Mouse (Mus musculus): ENCODE results near the gene Secisbp2l. TPM values are rescaled to one million over a fixed set of nuclear protein-coding genes. Genes with fewer than 3 reads are reported as not detected.

The Secisbp2l gene
- polyA plus RNA-seq, 1 experiment from 2014 or later = 16.1 TPM

DNA sequence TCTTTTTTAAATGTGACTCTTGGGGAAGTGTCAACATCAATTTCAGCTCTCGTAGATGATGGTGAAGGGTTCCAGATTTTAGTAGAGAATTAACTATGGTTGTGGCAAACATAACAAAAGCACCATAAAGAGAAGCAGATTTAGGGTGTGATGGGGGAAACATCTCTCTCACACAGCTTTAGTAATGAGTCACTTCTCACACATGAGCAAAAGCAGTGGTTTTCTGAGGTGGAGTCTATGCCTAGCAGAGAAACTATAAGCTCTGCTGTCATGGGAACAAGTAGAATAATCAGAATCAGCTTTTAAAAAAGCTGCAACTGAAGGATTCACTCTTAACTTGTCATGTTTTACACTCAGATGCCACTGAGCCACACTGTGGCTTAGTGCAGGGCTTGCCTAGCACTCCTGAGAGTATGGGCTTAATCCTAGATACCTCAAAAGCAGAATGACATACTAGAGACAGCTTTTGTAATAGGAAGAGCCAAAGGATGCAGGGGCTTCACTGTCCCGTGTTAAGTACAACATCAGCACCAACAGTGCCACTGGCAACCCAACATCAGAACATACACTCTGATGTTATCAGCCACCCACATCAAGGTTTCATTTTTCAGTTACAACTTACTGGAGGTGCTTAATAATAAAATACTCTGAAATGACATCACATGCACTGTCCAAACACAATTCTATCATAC is 47.2 kb downstream of the Secisbp2l start:
- Histone ChIP-seq H3K4me1 (ENCODE audit: control insufficient read depth, insufficient read depth, low read length) (0 out of 2 replicates have a peak, but pooled peaks cover 4% of the 10 kb centered on the region), H3K27me3 (ENCODE audit: control insufficient read depth, insufficient read depth, low read length) (no peaks in the 10 kb centered on the region), H3K27ac (ENCODE audit: low read length) (no peak overlapping the region), H3K36me3 (ENCODE audit: control insufficient read depth, insufficient read depth, low read length) (no peaks in the 10 kb centered on the region; the same call in 1 of the 2 replicates), H3K4me3 (replicated peaks; ENCODE audit: low read length) (no peak overlapping the region), H3K9me3 (replicated peaks; ENCODE audit: control insufficient read depth, low read length) (no peaks in the 10 kb centered on the region), H3K9ac (ENCODE audit: low read length) (no peak overlapping the region), H3K4me2 (ENCODE audit: low read depth, low read length) (no peak overlapping the region)
- no peak for ATAC-seq (ENCODE audit: insufficient read depth, low FRiP score)
- 53% methylated on average over 2 of the region's 2 CpGs for WGBS

DNA sequence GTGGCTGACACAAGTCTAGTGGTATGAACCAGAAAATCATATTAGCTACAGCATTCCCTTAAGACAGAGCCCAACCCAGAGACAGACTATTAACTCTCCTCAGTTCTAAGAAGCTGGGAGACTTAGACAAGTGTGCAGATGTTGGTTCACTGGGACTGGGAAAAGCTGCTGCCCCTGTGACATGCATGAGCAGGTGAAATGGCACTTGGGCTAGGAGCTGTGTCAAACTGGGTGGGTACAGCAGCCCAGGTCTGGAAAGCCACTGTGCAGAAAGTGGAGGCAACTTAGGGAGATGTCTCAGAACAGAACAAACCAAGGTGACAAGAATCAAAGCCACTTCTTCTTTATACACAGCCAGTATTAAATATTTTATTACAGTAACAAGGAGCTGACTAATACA is 47.9 kb downstream of the Secisbp2l start:
- Histone ChIP-seq H3K9ac (ENCODE audit: low read length) (no peak overlapping the region), H3K27me3 (ENCODE audit: control insufficient read depth, insufficient read depth, low read length) (no peaks in the 10 kb centered on the region), H3K36me3 (ENCODE audit: control insufficient read depth, insufficient read depth, low read length) (no peaks in the 10 kb centered on the region; the same call in 1 of the 2 replicates), H3K9me3 (replicated peaks; ENCODE audit: control insufficient read depth, low read length) (no peaks in the 10 kb centered on the region), H3K4me1 (ENCODE audit: control insufficient read depth, insufficient read depth, low read length) (0 out of 2 replicates have a peak, but pooled peaks cover 4% of the 10 kb centered on the region), H3K4me2 (ENCODE audit: low read depth, low read length) (no peak overlapping the region), H3K4me3 (replicated peaks; ENCODE audit: low read length) (no peak overlapping the region), H3K27ac (ENCODE audit: low read length) (no peak overlapping the region)
- ATAC-seq (ENCODE audit: insufficient read depth, low FRiP score) = no peak

DNA sequence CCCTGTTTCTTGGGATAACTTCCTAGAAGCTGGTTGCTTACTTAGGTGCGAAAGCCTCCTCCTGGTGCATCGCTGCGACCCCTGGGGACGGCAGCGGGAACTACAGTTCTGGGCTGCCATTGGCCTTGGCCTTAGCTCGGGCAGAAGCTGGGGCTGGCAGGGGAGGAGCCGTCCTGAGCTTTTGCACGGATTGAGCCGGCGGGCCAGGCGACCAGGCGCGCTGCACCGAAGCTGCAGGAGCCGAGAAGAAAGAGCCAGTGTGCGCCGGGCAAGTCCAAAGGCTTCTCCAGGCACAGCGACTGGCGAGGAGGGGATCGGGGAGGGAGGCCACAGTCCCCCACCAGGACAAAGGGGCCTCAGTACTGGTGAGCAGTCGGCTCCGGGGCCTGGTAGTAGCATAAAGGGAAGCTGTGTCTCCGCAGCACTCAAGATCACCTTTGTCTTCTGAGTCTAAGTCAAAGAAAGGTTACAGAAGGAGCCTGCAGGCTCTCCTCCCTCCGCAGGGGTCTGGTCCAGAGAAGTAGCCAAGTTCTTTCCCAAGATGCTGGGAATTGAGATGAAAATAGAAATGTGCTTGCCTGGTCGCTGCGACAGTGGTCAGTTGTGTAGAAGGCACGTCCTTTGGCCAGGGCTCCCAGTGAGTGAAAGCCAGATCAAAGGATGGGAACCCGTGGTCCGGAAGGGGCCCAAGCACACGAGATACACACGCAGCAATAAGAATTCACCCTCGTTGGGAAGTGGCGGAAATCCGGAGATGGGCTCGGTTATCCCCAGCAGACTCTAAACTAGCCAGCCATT is 50.7 kb downstream of the Secisbp2l start:
- H3K4me2 ChIP-seq (ENCODE audit: low read depth, low read length) = peak overlapping the region; percentile 70
- 10% methylated on average over 35 of the region's 35 CpGs for WGBS
- 0 out of 2 replicates have a peak, but pooled peaks cover 4% of the 10 kb centered on the region for H3K4me1 ChIP-seq (ENCODE audit: control insufficient read depth, insufficient read depth, low read length)
- H3K27ac ChIP-seq (ENCODE audit: low read length) = no peak overlapping the region
- H3K4me3 ChIP-seq (replicated peaks; ENCODE audit: low read length) = peak overlapping the region; percentile 48
- no peaks in the 10 kb centered on the region for H3K36me3 ChIP-seq (ENCODE audit: control insufficient read depth, insufficient read depth, low read length)
- no peaks in the 10 kb centered on the region for H3K9me3 ChIP-seq (replicated peaks; ENCODE audit: control insufficient read depth, low read length)
- H3K27me3 ChIP-seq (ENCODE audit: control insufficient read depth, insufficient read depth, low read length) = no peaks in the 10 kb centered on the region
- peak; percentile 91 for ATAC-seq (ENCODE audit: insufficient read depth, low FRiP score)
- peak overlapping the region; percentile 79 for H3K9ac ChIP-seq (ENCODE audit: low read length)

DNA sequence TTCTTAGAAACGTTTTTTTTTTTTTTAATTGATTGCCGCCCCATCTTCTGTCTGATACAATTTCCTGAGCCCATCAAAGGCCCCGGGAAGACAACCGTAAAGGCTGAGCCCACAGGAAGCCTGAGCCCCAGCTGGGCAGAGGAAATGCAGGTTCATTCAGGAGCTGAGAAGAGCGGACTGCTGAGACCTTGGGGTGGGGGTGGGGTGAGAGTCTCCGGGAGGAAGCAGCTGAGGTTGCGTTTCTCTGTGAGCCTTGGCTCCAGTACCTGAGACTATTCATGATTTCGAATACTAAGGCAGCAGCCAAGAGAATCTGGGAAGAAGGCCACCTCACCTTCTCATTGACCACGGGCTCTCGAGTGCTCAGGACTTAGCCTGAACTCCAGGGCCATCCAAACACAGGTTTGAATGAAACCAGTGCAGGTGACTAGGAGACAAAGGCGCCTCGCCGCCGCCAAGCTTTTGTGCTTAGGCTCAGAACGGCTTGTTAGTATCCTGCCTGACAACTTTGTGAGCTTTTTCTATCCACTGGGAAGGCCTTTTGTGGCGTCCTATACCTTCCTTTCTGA is 58.0 kb downstream of the Secisbp2l start:
- H3K4me2 ChIP-seq (ENCODE audit: low read depth, low read length) = peak overlapping the region; percentile 94
- no peaks in the 10 kb centered on the region for H3K36me3 ChIP-seq (ENCODE audit: control insufficient read depth, insufficient read depth, low read length)
- H3K27me3 ChIP-seq (ENCODE audit: control insufficient read depth, insufficient read depth, low read length) = peaks cover 18% of the 10 kb centered on the region; the same call in 1 of the 2 replicates
- peak overlapping the region; percentile 54 for H3K9ac ChIP-seq (ENCODE audit: low read length)
- no peak overlapping the region for H3K27ac ChIP-seq (ENCODE audit: low read length)
- 0 out of 2 replicates have a peak, but pooled peaks have one; percentile 39 for ATAC-seq (ENCODE audit: insufficient read depth, low FRiP score)
- peaks cover 12% of the 10 kb centered on the region; the same call in 1 of the 2 replicates for H3K4me1 ChIP-seq (ENCODE audit: control insufficient read depth, insufficient read depth, low read length)
- WGBS = 5% methylated on average over 16 of the region's 16 CpGs
- H3K4me3 ChIP-seq (replicated peaks; ENCODE audit: low read length) = peak overlapping the region; percentile 45
- no peaks in the 10 kb centered on the region for H3K9me3 ChIP-seq (replicated peaks; ENCODE audit: control insufficient read depth, low read length)

DNA sequence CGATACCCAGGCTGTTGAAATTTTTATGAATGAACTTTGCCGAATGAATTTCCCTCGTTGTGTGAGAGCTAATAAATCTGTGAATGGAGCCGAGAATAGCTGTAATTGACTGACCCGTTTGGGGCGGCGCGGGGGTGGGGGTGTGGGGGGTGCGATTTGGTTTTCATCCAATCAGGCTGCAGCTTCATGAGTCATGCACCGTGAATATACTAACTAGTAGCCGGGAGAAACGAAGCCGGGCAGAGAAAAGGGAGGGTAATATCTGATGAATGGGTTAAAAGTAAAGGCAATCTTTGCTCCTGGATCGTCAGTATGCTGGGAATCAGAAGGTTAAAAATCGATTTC is 58.6 kb downstream of the Secisbp2l start, which contains the start of gene Shc4:
Gene Shc4 (minus strand): TSS at position 63 of the 345 bp plus-strand sequence.
- peak within 1 kb of the TSS; percentile 45 for H3K4me3 ChIP-seq (replicated peaks; ENCODE audit: low read length)
- H3K36me3 ChIP-seq (ENCODE audit: control insufficient read depth, insufficient read depth, low read length) = no peaks in the 10 kb centered on the region
- under 1% methylated on average over 15 of the region's 15 CpGs for WGBS
- ATAC-seq (ENCODE audit: insufficient read depth, low FRiP score) = peak; percentile 78
- peaks cover 12% of the 10 kb centered on the region; the same call in 1 of the 2 replicates for H3K4me1 ChIP-seq (ENCODE audit: control insufficient read depth, insufficient read depth, low read length)
- no peaks in the 10 kb centered on the region for H3K9me3 ChIP-seq (replicated peaks; ENCODE audit: control insufficient read depth, low read length)
- H3K4me2 ChIP-seq (ENCODE audit: low read depth, low read length) = peak within 1 kb of the TSS; percentile 94
- H3K9ac ChIP-seq (ENCODE audit: low read length) = peak within 1 kb of the TSS; percentile 59
- H3K27me3 ChIP-seq (ENCODE audit: control insufficient read depth, insufficient read depth, low read length) = peaks cover 18% of the 10 kb centered on the region; the same call in 1 of the 2 replicates
- H3K27ac ChIP-seq (ENCODE audit: low read length) = no peak within 1 kb of the TSS

DNA sequence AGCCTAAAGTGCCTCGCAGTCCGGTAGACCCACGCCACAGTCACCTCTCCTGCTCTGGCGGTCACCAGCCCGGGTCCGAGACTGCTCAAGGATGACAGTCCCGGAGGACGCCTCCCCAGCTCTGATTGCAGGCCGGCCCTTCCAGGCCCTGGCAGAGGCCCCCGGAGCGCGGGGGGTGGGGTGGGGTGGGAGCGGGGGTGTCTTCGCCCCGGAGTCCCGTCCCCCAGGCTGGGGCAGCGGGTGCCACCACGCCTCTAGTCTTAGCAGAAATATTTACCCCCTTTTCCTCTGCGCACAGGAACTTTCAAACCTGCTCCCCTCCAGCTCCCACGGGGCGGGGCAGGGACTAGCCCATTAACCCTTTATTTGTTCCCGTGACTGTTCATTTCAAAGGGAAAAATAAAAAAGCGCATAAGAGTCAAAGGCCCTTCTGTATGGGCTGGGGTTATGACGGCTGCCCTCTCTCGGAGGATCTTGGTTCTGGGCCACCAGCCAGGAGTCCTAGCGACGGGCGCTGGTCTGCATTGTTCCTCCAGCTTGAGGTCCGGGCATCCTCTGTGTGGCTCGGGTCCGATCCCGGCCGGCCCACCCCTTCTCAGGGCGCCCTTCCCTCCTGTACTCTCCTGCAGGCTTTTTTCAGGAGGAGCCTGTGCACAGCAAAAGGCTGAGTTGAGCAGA is 59.1 kb downstream of the Secisbp2l start:
- H3K36me3 ChIP-seq (ENCODE audit: control insufficient read depth, insufficient read depth, low read length) = no peaks in the 10 kb centered on the region
- peak overlapping the region; percentile 59 for H3K9ac ChIP-seq (ENCODE audit: low read length)
- no peaks in the 10 kb centered on the region for H3K9me3 ChIP-seq (replicated peaks; ENCODE audit: control insufficient read depth, low read length)
- peak overlapping the region; percentile 94 for H3K4me2 ChIP-seq (ENCODE audit: low read depth, low read length)
- H3K4me3 ChIP-seq (replicated peaks; ENCODE audit: low read length) = peak overlapping the region; percentile 45
- WGBS = under 1% methylated on average over 34 of the region's 34 CpGs
- ATAC-seq (ENCODE audit: insufficient read depth, low FRiP score) = peak; percentile 71
- no peak overlapping the region for H3K27ac ChIP-seq (ENCODE audit: low read length)
- peaks cover 12% of the 10 kb centered on the region; the same call in 1 of the 2 replicates for H3K4me1 ChIP-seq (ENCODE audit: control insufficient read depth, insufficient read depth, low read length)
- peaks cover 18% of the 10 kb centered on the region; the same call in 1 of the 2 replicates for H3K27me3 ChIP-seq (ENCODE audit: control insufficient read depth, insufficient read depth, low read length)

DNA sequence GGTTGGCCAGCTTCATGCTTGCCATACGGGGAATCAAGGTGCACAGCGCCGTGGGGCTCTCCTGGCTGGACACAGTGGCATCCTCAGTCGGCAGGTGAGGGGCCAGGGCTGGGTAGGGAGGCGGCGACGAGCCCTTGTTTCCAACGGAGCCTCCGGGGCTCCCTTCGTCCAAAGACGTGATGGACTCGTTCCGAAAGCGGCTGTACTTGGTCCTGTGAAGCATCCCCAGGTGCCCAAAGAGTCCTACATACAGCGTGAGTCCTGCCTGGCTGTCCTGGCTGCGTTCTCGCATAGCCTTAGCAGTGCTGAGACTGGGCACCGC is 59.6 kb downstream of the Secisbp2l start:
- Histone ChIP-seq H3K27me3 (ENCODE audit: control insufficient read depth, insufficient read depth, low read length) (peaks cover 18% of the 10 kb centered on the region; the same call in 1 of the 2 replicates), H3K36me3 (ENCODE audit: control insufficient read depth, insufficient read depth, low read length) (no peaks in the 10 kb centered on the region), H3K4me1 (ENCODE audit: control insufficient read depth, insufficient read depth, low read length) (peaks cover 12% of the 10 kb centered on the region; the same call in 1 of the 2 replicates), H3K4me3 (replicated peaks; ENCODE audit: low read length) (peak overlapping the region; percentile 45), H3K9ac (ENCODE audit: low read length) (peak overlapping the region; percentile 59), H3K4me2 (ENCODE audit: low read depth, low read length) (peak overlapping the region; percentile 94), H3K27ac (ENCODE audit: low read length) (no peak overlapping the region), H3K9me3 (replicated peaks; ENCODE audit: control insufficient read depth, low read length) (no peaks in the 10 kb centered on the region)
- 2% methylated on average over 18 of the region's 18 CpGs for WGBS
- ATAC-seq (ENCODE audit: insufficient read depth, low FRiP score) = no peak

DNA sequence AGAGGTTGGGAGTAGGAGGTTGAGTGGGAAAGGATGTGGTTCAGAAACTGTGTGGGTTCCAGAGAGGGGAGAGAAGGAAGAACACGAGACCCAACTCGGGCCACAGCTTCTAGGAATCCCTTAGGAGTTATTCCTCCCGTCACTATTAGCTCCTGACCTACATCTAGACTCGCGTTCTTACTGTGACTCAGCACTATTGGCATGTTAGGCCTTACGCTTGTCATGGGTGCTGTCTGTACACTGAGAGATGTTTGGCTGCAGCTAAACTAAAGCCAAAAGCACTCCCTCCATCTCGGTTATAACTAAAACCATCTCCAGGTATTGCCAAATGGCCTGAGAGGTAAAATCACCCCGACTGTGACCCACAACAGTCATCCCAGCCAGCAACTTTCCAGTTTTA is 66.1 kb downstream of the Secisbp2l start:
- Histone ChIP-seq H3K9me3 (replicated peaks; ENCODE audit: control insufficient read depth, low read length) (no peaks in the 10 kb centered on the region), H3K4me1 (ENCODE audit: control insufficient read depth, insufficient read depth, low read length) (no peaks in the 10 kb centered on the region), H3K9ac (ENCODE audit: low read length) (no peak overlapping the region), H3K4me2 (ENCODE audit: low read depth, low read length) (no peak overlapping the region), H3K27ac (ENCODE audit: low read length) (no peak overlapping the region), H3K36me3 (ENCODE audit: control insufficient read depth, insufficient read depth, low read length) (no peaks in the 10 kb centered on the region), H3K27me3 (ENCODE audit: control insufficient read depth, insufficient read depth, low read length) (peaks cover 2% of the 10 kb centered on the region; the same call in 1 of the 2 replicates), H3K4me3 (replicated peaks; ENCODE audit: low read length) (no peak overlapping the region)
- ATAC-seq (ENCODE audit: insufficient read depth, low FRiP score) = no peak
- WGBS = 72% methylated on average over 8 of the region's 8 CpGs

Measured in stomach, embryonic 16.5 days (tissue).